Mouse (Mus musculus) CD4-positive, CD25-positive, alpha-beta regulatory T cell (primary cell): ENCODE data around the gene Nup88. TPM values are rescaled to one million over a fixed set of nuclear protein-coding genes. Genes with fewer than 3 reads are reported as not detected.

Source experiments
- polyA plus RNA-seq: library from polyadenylated mRNA; unstranded; fragments of 100-300 nt; shearing (Covaris generic); gene quantifications from one replicate; pipeline ENCODE4 v1.2.1, GENCODE M21; 2017

Nup88 gene
- 111 TPM for polyA plus RNA-seq

GRCm38 (mm10) chr11:70969821-70970559 is at the start of gene Nup88, which contains the start of gene Rpain:
Gene Nup88 (minus strand): TSS chr11:70969973.
Gene Rpain (plus strand): TSS chr11:70970213.

GRCm38 (mm10) chr11:71004316-71004773 is 34.6 kb upstream of the Nup88 start, which contains the start of gene Dhx33:
Gene Dhx33 (minus strand): TSS chr11:71004437.

GRCm38 (mm10) chr11:70982557-70983228 is 12.9 kb upstream of the Nup88 start, which contains the start of gene C1qbp:
Gene C1qbp (minus strand): TSS chr11:70983026.

Other genes with a start within 250 kb of the Nup88 start
- gene Zfp3, start 205.8 kb downstream of the Nup88 start, polyA plus RNA-seq, result 7.6 TPM
- gene Scimp, start 157.4 kb downstream of the Nup88 start, polyA plus RNA-seq, result 0.38 TPM
- gene Rabep1, start 125.2 kb downstream of the Nup88 start, polyA plus RNA-seq, result 46.9 TPM
- 96.5 TPM for gene Rpain, start 240 bp upstream of the Nup88 start, polyA plus RNA-seq
- 136 TPM for gene C1qbp, start 13.1 kb upstream of the Nup88 start, polyA plus RNA-seq
- 21.9 TPM for gene Dhx33, start 34.5 kb upstream of the Nup88 start, polyA plus RNA-seq
- gene Mis12, start 49.6 kb upstream of the Nup88 start, polyA plus RNA-seq, result 31.1 TPM
- gene Derl2, start 49.9 kb upstream of the Nup88 start, polyA plus RNA-seq, result 78.2 TPM
- 10.3 TPM for gene 6330403K07Rik, start 63.5 kb upstream of the Nup88 start, polyA plus RNA-seq
- gene Nlrp1a, start 174.7 kb upstream of the Nup88 start, polyA plus RNA-seq, result 0.50 TPM